Mouse (Mus musculus): Measurements from ENCODE around the gene Art4. TPM values are rescaled to one million over a fixed set of nuclear protein-coding genes. Genes with fewer than 3 reads are reported as not detected.

The Art4 gene
- total RNA-seq, 2 experiments from 2014 or later: not detected

- peak in 1 of 2 experiments; percentile 20 for DNase-seq (ENCODE audit: low spot score in 2 of 2)
- intact Hi-C loops (cut with DNase I): no loop called here
These were observed 17.1 kb upstream of the Art4 start for GRCm38 (mm10) chr6:136874599-136874998.

- no peak for DNase-seq (ENCODE audit: low spot score in 2 of 2)
- intact Hi-C loops (cut with DNase I): loop anchor here (10.0 kb wide), 1 partner anchor 296 kb away; no protein-coding TSS in a partner anchor
These were observed 11.4 kb upstream of the Art4 start for GRCm38 (mm10) chr6:136868921-136869320.

GRCm38 (mm10) chr6:136866150-136866549 lies 8.6 kb upstream of the Art4 start:
- intact Hi-C loops (cut with DNase I): loop anchor here (10.0 kb wide), 1 partner anchor 299 kb away; no protein-coding TSS in a partner anchor
- DNase-seq (ENCODE audit: low spot score in 2 of 2): no peak

GRCm38 (mm10) chr6:136865360-136865759 lies 7.8 kb upstream of the Art4 start:
- no peak for DNase-seq (ENCODE audit: low spot score in 2 of 2)
- intact Hi-C loops (cut with DNase I): loop anchor here (10.0 kb wide), 1 partner anchor 299 kb away; no protein-coding TSS in a partner anchor

GRCm38 (mm10) chr6:136861020-136861419 lies 3.5 kb upstream of the Art4 start:
- intact Hi-C loops (cut with DNase I): loop anchor here (1.0 to 10.0 kb wide), 4 partner anchors 59 to 304 kb away; no protein-coding TSS in a partner anchor
- DNase-seq (ENCODE audit: low spot score in 2 of 2): no peak

GRCm38 (mm10) chr6:136858420-136858819 lies 887 bp upstream of the Art4 start:
- no peak for DNase-seq (ENCODE audit: low spot score in 2 of 2)
- intact Hi-C loops (cut with DNase I): no loop called here

- intact Hi-C loops (cut with DNase I): no loop called here
These were observed 334 bp upstream of the Art4 start for GRCm38 (mm10) chr6:136857873-136858260.

GRCm38 (mm10) chr6:136856071-136856636 lies 1.4 kb downstream of the Art4 start:
- DNase-seq (ENCODE audit: low spot score in 2 of 2): no peak
- intact Hi-C loops (cut with DNase I): no loop called here

More at GRCm38 (mm10) chr6:136857873-136858260, 334 bp upstream of the Art4 start:
- no peak for DNase-seq (ENCODE audit: low spot score in 2 of 2)

- no peak for DNase-seq (ENCODE audit: low spot score in 2 of 2)
- intact Hi-C loops (cut with DNase I): no loop called here
These were observed 2.4 kb downstream of the Art4 start for GRCm38 (mm10) chr6:136855183-136855582.

- no peak for DNase-seq (ENCODE audit: low spot score in 2 of 2)
- intact Hi-C loops (cut with DNase I): no loop called here
These were observed 3.2 kb downstream of the Art4 start for GRCm38 (mm10) chr6:136854361-136854781.

GRCm38 (mm10) chr6:136852762-136853161 lies 4.8 kb downstream of the Art4 start:
- no peak for DNase-seq (ENCODE audit: low spot score in 2 of 2)
- intact Hi-C loops (cut with DNase I): no loop called here

GRCm38 (mm10) chr6:136852348-136852747 lies 5.2 kb downstream of the Art4 start:
- no peak for DNase-seq (ENCODE audit: low spot score in 2 of 2)
- intact Hi-C loops (cut with DNase I): no loop called here

- intact Hi-C loops (cut with DNase I): no loop called here
- no peak for DNase-seq (ENCODE audit: low spot score in 2 of 2)
These were observed 7.3 kb downstream of the Art4 start for GRCm38 (mm10) chr6:136850267-136850666.

GRCm38 (mm10) chr6:136848971-136849370 lies 8.6 kb downstream of the Art4 start:
- no peak for DNase-seq (ENCODE audit: low spot score in 2 of 2)
- intact Hi-C loops (cut with DNase I): no loop called here

- no peak for DNase-seq (ENCODE audit: low spot score in 2 of 2)
- intact Hi-C loops (cut with DNase I): no loop called here
These were observed 9.1 kb downstream of the Art4 start for GRCm38 (mm10) chr6:136848399-136848798.

GRCm38 (mm10) chr6:136847790-136848189 lies 9.7 kb downstream of the Art4 start:
- DNase-seq (ENCODE audit: low spot score in 2 of 2): no peak
- intact Hi-C loops (cut with DNase I): no loop called here

- DNase-seq (ENCODE audit: low spot score in 2 of 2): no peak
- intact Hi-C loops (cut with DNase I): no loop called here
These were observed 10.3 kb downstream of the Art4 start for GRCm38 (mm10) chr6:136847267-136847666.

GRCm38 (mm10) chr6:136845706-136846480 lies 11.6 kb downstream of the Art4 start:
- no peak for DNase-seq (ENCODE audit: low spot score in 2 of 2)
- intact Hi-C loops (cut with DNase I): no loop called here

- DNase-seq (ENCODE audit: low spot score in 2 of 2): no peak
These were observed 12.6 kb downstream of the Art4 start for GRCm38 (mm10) chr6:136844903-136845302.

GRCm38 (mm10) chr6:136837323-136837722 lies 20.2 kb downstream of the Art4 start:
- intact Hi-C loops (cut with DNase I): no loop called here
- no peak for DNase-seq (ENCODE audit: low spot score in 2 of 2)

More at GRCm38 (mm10) chr6:136844903-136845302, 12.6 kb downstream of the Art4 start:
- intact Hi-C loops (cut with DNase I): no loop called here

- intact Hi-C loops (cut with DNase I): no loop called here
- no peak for DNase-seq (ENCODE audit: low spot score in 2 of 2)
These were observed 22.2 kb downstream of the Art4 start, which contains the start of gene Smco3 for GRCm38 (mm10) chr6:136835352-136835751. TSS of gene Smco3 (minus strand) at chr6:136835452.
